Comparison of ENCODE assay signal across 23 mouse cellular contexts in genomic region chr14:24141727-24142126, GRCm38 (mm10).
DNase-seq lines count a peak whose midpoint lies in the region; ATAC-seq and TF ChIP-seq lines count a peak whose summit lies in the region.
"Had no signal": no experiment of that assay in that cellular context is flagged by ENCODE, and none has a peak within 500 bp of the region (broad histone marks: within the 10 kb centered on the region; RNA-seq: fewer than 3 reads in every experiment).

No protein-coding gene starts in this region.

- H3K9ac ChIP-seq in heart, embryonic 14.5 days (ENCODE audit: low read length), result no peak overlapping the region
- no peak overlapping the region for H3K9ac ChIP-seq in liver, embryonic 15.5 days
- H3K9ac ChIP-seq in liver, embryonic 11.5 days (ENCODE audit: low read depth, low read length), result no peak overlapping the region
- no peak overlapping the region for H3K9ac ChIP-seq in stomach, postnatal 0 days (ENCODE audit: low read length)
- H3K9ac ChIP-seq: embryonic facial prominence, embryonic 15.5 days; limb, embryonic 12.5 days had no signal

- 83% methylated on average over 3 of the region's 3 CpGs for WGBS in heart, embryonic 14.5 days
- WGBS in liver, embryonic 15.5 days (ENCODE audit: insufficient replicate concordance), result 76% methylated on average over 3 of the region's 3 CpGs
- 79% methylated on average over 3 of the region's 3 CpGs for WGBS in liver, embryonic 11.5 days
- 43% methylated on average over 3 of the region's 3 CpGs for WGBS in large intestine, adult 2 months
- WGBS in stomach, postnatal 0 days, result 68% methylated on average over 3 of the region's 3 CpGs
- 86% methylated on average over 3 of the region's 3 CpGs for WGBS in hindbrain, embryonic 10.5 days

- H3K4me2 ChIP-seq in heart, embryonic 14.5 days (ENCODE audit: low read length), result no peak overlapping the region
- H3K4me2 ChIP-seq in liver, embryonic 15.5 days, result no peak overlapping the region
- H3K4me2 ChIP-seq in liver, embryonic 11.5 days, result no peak overlapping the region
- H3K4me2 ChIP-seq in stomach, postnatal 0 days (replicated peaks; ENCODE audit: low read depth), result no peak overlapping the region
- H3K4me2 ChIP-seq: embryonic facial prominence, embryonic 15.5 days; limb, embryonic 12.5 days; midbrain, embryonic 11.5 days had no signal

- H3K27ac ChIP-seq in heart, embryonic 14.5 days (replicated peaks in 1 of 2; ENCODE audit: control insufficient read depth in 1 of 2, insufficient read depth in 1 of 2, low read depth in 2 of 2, low read length in 2 of 2), result peak overlapping the region; percentile 2 to 8; a peak in 2 of 4 replicates
- H3K27ac ChIP-seq in liver, embryonic 15.5 days (replicated peaks), result peak overlapping the region; percentile 80
- no peak overlapping the region for H3K27ac ChIP-seq in liver, embryonic 11.5 days (ENCODE audit: low read depth, low read length)
- no peak overlapping the region for H3K27ac ChIP-seq in stomach, postnatal 0 days (replicated peaks)
- no peak overlapping the region for H3K27ac ChIP-seq in hindbrain, embryonic 10.5 days
- H3K27ac ChIP-seq: embryonic facial prominence, embryonic 15.5 days; gastrocnemius, adult 2 months; layer of hippocampus, adult 2 months had no signal

- H3K4me1 ChIP-seq in heart, embryonic 14.5 days (ENCODE audit: control insufficient read depth in 2 of 2, insufficient read depth in 2 of 2, low read length in 2 of 2), result peaks cover 0 to 3% of the 10 kb centered on the region in 2 experiments; a peak in 1 of 4 replicates
- peaks cover 64% of the 10 kb centered on the region for H3K4me1 ChIP-seq in liver, embryonic 15.5 days (replicated peaks)
- peaks cover 40% of the 10 kb centered on the region for H3K4me1 ChIP-seq in liver, embryonic 11.5 days (replicated peaks; ENCODE audit: control insufficient read depth, insufficient read depth, low read length)
- no peaks in the 10 kb centered on the region for H3K4me1 ChIP-seq in stomach, postnatal 0 days (replicated peaks; ENCODE audit: control insufficient read depth, insufficient read depth)
- H3K4me1 ChIP-seq in hindbrain, embryonic 10.5 days (replicated peaks), result peaks cover 22% of the 10 kb centered on the region
- H3K4me1 ChIP-seq: limb, embryonic 12.5 days had no signal

- no peak for ATAC-seq in heart, embryonic 14.5 days (ENCODE audit: insufficient number of reproducible peaks, insufficient read depth, low FRiP score, low read depth)
- ATAC-seq in liver, embryonic 15.5 days (ENCODE audit: insufficient read depth), result no peak
- no peak for ATAC-seq in liver, embryonic 11.5 days (replicated peaks; ENCODE audit: low FRiP score)
- peak; percentile 63; the same call in 1 of the 2 replicates for ATAC-seq in stomach, postnatal 0 days (ENCODE audit: low FRiP score, low TSS enrichment)
- ATAC-seq: forebrain, embryonic 14.5 days; hindbrain, embryonic 16.5 days had no signal

- no peak for DNase-seq in heart, adult 11 months
- DNase-seq in liver, embryonic 11.5 days (ENCODE audit: low spot score), result no peak
- peak; percentile 33 for DNase-seq in large intestine, adult 2 months (ENCODE audit: low read depth, low spot score)
- DNase-seq in stomach, postnatal 0 days (ENCODE audit: low spot score), result peak; percentile 68
- DNase-seq in hindbrain, embryonic 10.5 days (ENCODE audit: low spot score), result no peak
- no peak for DNase-seq in urinary bladder, adult 18-20 months (ENCODE audit: low spot score in 2 of 2)
- DNase-seq: adrenal gland, postnatal 14 days; cerebellum, adult 8-10 months; cerebellum, postnatal 36 days; embryo, embryonic 11 days; gastrocnemius, adult 2 months; kidney, adult 11 months; lung, adult 18-20 months; lung, postnatal 10 days; right cerebral cortex, postnatal 4 days had no signal

- H3K36me3 ChIP-seq in heart, embryonic 14.5 days (ENCODE audit: control insufficient read depth, insufficient read depth, low read length), result peaks cover 72% of the 10 kb centered on the region
- H3K36me3 ChIP-seq in liver, embryonic 15.5 days (replicated peaks), result no peaks in the 10 kb centered on the region
- peaks cover 5% of the 10 kb centered on the region for H3K36me3 ChIP-seq in liver, embryonic 11.5 days (ENCODE audit: control insufficient read depth, insufficient read depth, low read length)
- peaks cover 26% of the 10 kb centered on the region for H3K36me3 ChIP-seq in stomach, postnatal 0 days (ENCODE audit: control insufficient read depth, insufficient read depth, low read length)
- peaks cover 86% of the 10 kb centered on the region for H3K36me3 ChIP-seq in hindbrain, embryonic 10.5 days

- H3K4me3 ChIP-seq in heart, embryonic 14.5 days (ENCODE audit: control insufficient read depth in 1 of 2, insufficient read depth in 1 of 2, low read depth in 1 of 2, low read length in 2 of 2), result no peak overlapping the region
- H3K4me3 ChIP-seq in liver, embryonic 15.5 days (replicated peaks), result no peak overlapping the region
- no peak overlapping the region for H3K4me3 ChIP-seq in liver, embryonic 11.5 days (ENCODE audit: low read depth, low read length)
- H3K4me3 ChIP-seq in stomach, postnatal 0 days (ENCODE audit: low read depth, low read length), result no peak overlapping the region
- no peak overlapping the region for H3K4me3 ChIP-seq in hindbrain, embryonic 10.5 days
- H3K4me3 ChIP-seq: embryonic facial prominence, embryonic 15.5 days; gastrocnemius, adult 2 months; layer of hippocampus, adult 2 months; limb, embryonic 12.5 days had no signal

- no peaks in the 10 kb centered on the region for H3K27me3 ChIP-seq in heart, embryonic 14.5 days (ENCODE audit: control insufficient read depth, insufficient read depth, low read length)
- no peaks in the 10 kb centered on the region for H3K27me3 ChIP-seq in liver, embryonic 15.5 days
- H3K27me3 ChIP-seq in liver, embryonic 11.5 days (replicated peaks; ENCODE audit: control insufficient read depth, insufficient read depth, low read length), result no peaks in the 10 kb centered on the region
- H3K27me3 ChIP-seq in stomach, postnatal 0 days (ENCODE audit: control insufficient read depth, insufficient read depth, low read length), result no peaks in the 10 kb centered on the region
- no peaks in the 10 kb centered on the region for H3K27me3 ChIP-seq in hindbrain, embryonic 10.5 days (ENCODE audit: insufficient read depth, poor library complexity, severe bottlenecking)
- H3K27me3 ChIP-seq: embryonic facial prominence, embryonic 15.5 days; limb, embryonic 12.5 days had no signal

- TF ChIP-seq EP300 in stomach, postnatal 0 days (optimal IDR thresholded peaks at IDR 0.05), result no peak

- H3K9me3 ChIP-seq in heart, embryonic 14.5 days (ENCODE audit: control insufficient read depth, low read length), result no peaks in the 10 kb centered on the region
- no peaks in the 10 kb centered on the region for H3K9me3 ChIP-seq in liver, embryonic 15.5 days (replicated peaks)
- H3K9me3 ChIP-seq in liver, embryonic 11.5 days (ENCODE audit: control insufficient read depth, low read length), result no peaks in the 10 kb centered on the region
- H3K9me3 ChIP-seq in stomach, postnatal 0 days (ENCODE audit: control insufficient read depth, low read length), result no peaks in the 10 kb centered on the region
- H3K9me3 ChIP-seq in hindbrain, embryonic 10.5 days, result no peaks in the 10 kb centered on the region
- H3K9me3 ChIP-seq: embryonic facial prominence, embryonic 15.5 days; limb, embryonic 12.5 days had no signal

- no peak for TF ChIP-seq CTCF in stomach, postnatal 0 days (IDR thresholded peaks at IDR 0.05; ENCODE audit: low read depth)

Comparison
In these comparisons a context has a peak if more than half of its experiments do, and no peak if none do; other contexts are left out.
1. H3K27ac ChIP-seq: peak in heart, embryonic 14.5 days (2 of 2) and liver, embryonic 15.5 days (single experiment); none in liver, embryonic 11.5 days (single experiment), stomach, postnatal 0 days (single experiment) and hindbrain, embryonic 10.5 days (single experiment).
2. DNase-seq: peak in large intestine, adult 2 months (single experiment) and stomach, postnatal 0 days (single experiment); none in heart, adult 11 months (single experiment), liver, embryonic 11.5 days (single experiment), hindbrain, embryonic 10.5 days (single experiment) and urinary bladder, adult 18-20 months (0 of 2).